Mouse (Mus musculus) heart, embryonic 12.5 days (tissue): Measurements from ENCODE around the gene Dcdc2b. TPM values are rescaled to one million over a fixed set of nuclear protein-coding genes. Genes with fewer than 3 reads are reported as not detected.

Source experiments
- ATAC-seq: fragments of 200-750 bp; cut with Nextera tagmentation; 2 replicates; pipeline ENCODE4 v1.8.0; 2017; ENCODE audit warnings: moderate TSS enrichment, moderate library complexity; ENCODE audit not compliant: insufficient number of reproducible peaks, low FRiP score
- H3K27ac ChIP-seq: fragments of 300-500 bp; sonication (generic); 2 replicates; pipeline ENCODE4 v1.5.1; 2016; ENCODE audit warnings: mild to moderate bottlenecking, moderate library complexity; ENCODE audit not compliant: poor library complexity, severe bottlenecking
- H3K27me3 ChIP-seq: fragments of 300-500 bp; sonication (generic); replicated peaks from 2 replicates; pipeline ENCODE4 v1.6.1; 2016; ENCODE audit warnings: mild to moderate bottlenecking, moderate library complexity
- H3K36me3 ChIP-seq: fragments of 300-500 bp; sonication (generic); 2 replicates; pipeline ENCODE4 v1.6.1; 2016; ENCODE audit warnings: mild to moderate bottlenecking, moderate library complexity
- H3K4me1 ChIP-seq: fragments of 300-500 bp; sonication (generic); replicated peaks from 2 replicates; pipeline ENCODE4 v1.6.1; 2016; ENCODE audit warnings: mild to moderate bottlenecking
- H3K4me2 ChIP-seq: fragments of 300-500 bp; sonication (generic); 2 replicates; pipeline ENCODE4 v1.6.1; 2016; ENCODE audit warnings: mild to moderate bottlenecking, moderate library complexity
- H3K4me3 ChIP-seq: fragments of 300-500 bp; sonication (generic); 2 replicates; pipeline ENCODE4 v1.5.1; 2016; ENCODE audit warnings: mild to moderate bottlenecking
- H3K9ac ChIP-seq: fragments of 300-500 bp; sonication (generic); 2 replicates; pipeline ENCODE4 v1.6.1; 2016; ENCODE audit warnings: mild to moderate bottlenecking, moderate library complexity
- H3K9me3 ChIP-seq: fragments of 300-500 bp; sonication (generic); replicated peaks from 2 replicates; pipeline ENCODE4 v1.6.1; 2016; ENCODE audit warnings: mild to moderate bottlenecking, moderate library complexity
- whole genome bisulfite sequencing: fragments of 180-500 bp; shearing (Covaris S2); methylation state at CpG from one replicate; pipeline ENCODE4 v1.1.7; 2016; 5-methylcytosine and 5-hydroxymethylcytosine counted together
- polyA plus RNA-seq: library from polyadenylated mRNA; unstranded; fragments of >200 nt; fragmentation: Nextera tagmentation; extraction: Ambion mirVana; gene quantifications from 2 replicates; pipeline ENCODE4 v1.2.1, GENCODE M21; 2016

The Dcdc2b gene
- polyA plus RNA-seq, 1 experiment from 2014 or later: 1.4 TPM

GRCm38 (mm10) chr4:129621283-129621841 is 7.3 kb upstream of the Dcdc2b start:
- peaks cover 41% of the 10 kb centered on the region for H3K4me1 ChIP-seq
- peak overlapping the region; percentile 67 for H3K27ac ChIP-seq
- H3K27me3 ChIP-seq: no peaks in the 10 kb centered on the region
- ATAC-seq: no peak
- H3K4me2 ChIP-seq: peak overlapping the region; percentile 25; the same call in 1 of the 2 replicates
- H3K9ac ChIP-seq: no peak overlapping the region
- no peaks in the 10 kb centered on the region for H3K9me3 ChIP-seq
- H3K36me3 ChIP-seq: peaks cover 21% of the 10 kb centered on the region
- WGBS: 63% methylated on average over 8 of the region's 8 CpGs
- H3K4me3 ChIP-seq: no peak overlapping the region

GRCm38 (mm10) chr4:129620419-129621282 is 6.6 kb upstream of the Dcdc2b start:
- Histone ChIP-seq H3K9ac (no peak overlapping the region), H3K9me3 (no peaks in the 10 kb centered on the region), H3K4me2 (peak overlapping the region; percentile 25; the same call in 1 of the 2 replicates), H3K4me3 (no peak overlapping the region), H3K4me1 (peaks cover 38% of the 10 kb centered on the region), H3K27ac (peak overlapping the region; percentile 67), H3K36me3 (peaks cover 24% of the 10 kb centered on the region), H3K27me3 (no peaks in the 10 kb centered on the region)
- WGBS: 82% methylated on average over 11 of the region's 11 CpGs
- ATAC-seq: no peak

- WGBS: 3% methylated on average over 44 of the region's 44 CpGs
- ATAC-seq: peak; percentile 90
- H3K9me3 ChIP-seq: no peaks in the 10 kb centered on the region
- H3K27me3 ChIP-seq: no peaks in the 10 kb centered on the region
- H3K27ac ChIP-seq: peak within 1 kb of the TSS; percentile 87
- peaks cover 29% of the 10 kb centered on the region for H3K4me1 ChIP-seq
- peak within 1 kb of the TSS; percentile 92 for H3K9ac ChIP-seq
- peaks cover 24% of the 10 kb centered on the region for H3K36me3 ChIP-seq
- H3K4me3 ChIP-seq: peak within 1 kb of the TSS; percentile 81
- peak within 1 kb of the TSS; percentile 89 for H3K4me2 ChIP-seq
Observed at GRCm38 (mm10) chr4:129618786-129619691, 5.0 kb upstream of the Dcdc2b start, which contains the start of gene Iqcc. Iqcc (minus strand) TSS chr4:129619099.

- no peak for ATAC-seq
- WGBS: 92% methylated on average over 5 of the region's 5 CpGs
- H3K27me3 ChIP-seq: no peaks in the 10 kb centered on the region
- H3K27ac ChIP-seq: no peak overlapping the region
- H3K9ac ChIP-seq: peak overlapping the region; percentile 92
- H3K9me3 ChIP-seq: no peaks in the 10 kb centered on the region
- H3K4me1 ChIP-seq: peaks cover 29% of the 10 kb centered on the region
- peak overlapping the region; percentile 89 for H3K4me2 ChIP-seq
- H3K36me3 ChIP-seq: peaks cover 24% of the 10 kb centered on the region
- H3K4me3 ChIP-seq: peak overlapping the region; percentile 81
Observed at GRCm38 (mm10) chr4:129618031-129618430, 4.0 kb upstream of the Dcdc2b start.

- H3K27me3 ChIP-seq: no peaks in the 10 kb centered on the region
- H3K27ac ChIP-seq: no peak overlapping the region
- WGBS: 90% methylated on average over 7 of the region's 7 CpGs
- H3K36me3 ChIP-seq: peaks cover 24% of the 10 kb centered on the region
- no peak overlapping the region for H3K9ac ChIP-seq
- H3K4me1 ChIP-seq: peaks cover 21% of the 10 kb centered on the region
- H3K9me3 ChIP-seq: no peaks in the 10 kb centered on the region
- H3K4me3 ChIP-seq: no peak overlapping the region
- no peak for ATAC-seq
- no peak overlapping the region for H3K4me2 ChIP-seq
Observed at GRCm38 (mm10) chr4:129617121-129617641, 3.1 kb upstream of the Dcdc2b start.

- no peak overlapping the region for H3K9ac ChIP-seq
- 86% methylated on average over 3 of the region's 3 CpGs for WGBS
- H3K4me1 ChIP-seq: peaks cover 16% of the 10 kb centered on the region
- H3K36me3 ChIP-seq: peaks cover 24% of the 10 kb centered on the region
- H3K4me2 ChIP-seq: no peak overlapping the region
- no peaks in the 10 kb centered on the region for H3K9me3 ChIP-seq
- no peak overlapping the region for H3K4me3 ChIP-seq
- no peak for ATAC-seq
- H3K27me3 ChIP-seq: no peaks in the 10 kb centered on the region
- H3K27ac ChIP-seq: no peak overlapping the region
Observed at GRCm38 (mm10) chr4:129616631-129617030, 2.6 kb upstream of the Dcdc2b start.

GRCm38 (mm10) chr4:129615801-129616290 is 1.8 kb upstream of the Dcdc2b start:
- H3K4me1 ChIP-seq: peaks cover 16% of the 10 kb centered on the region
- H3K9me3 ChIP-seq: no peaks in the 10 kb centered on the region
- 83% methylated on average over 9 of the region's 9 CpGs for WGBS
- no peak overlapping the region for H3K9ac ChIP-seq
- H3K27ac ChIP-seq: no peak overlapping the region
- H3K4me3 ChIP-seq: no peak overlapping the region
- H3K4me2 ChIP-seq: no peak overlapping the region
- peaks cover 20% of the 10 kb centered on the region for H3K36me3 ChIP-seq
- ATAC-seq: no peak
- H3K27me3 ChIP-seq: no peaks in the 10 kb centered on the region

- Histone ChIP-seq H3K4me2 (no peak overlapping the region), H3K9me3 (no peaks in the 10 kb centered on the region), H3K27ac (no peak overlapping the region), H3K4me3 (no peak overlapping the region), H3K4me1 (peaks cover 6% of the 10 kb centered on the region), H3K36me3 (peaks cover 40% of the 10 kb centered on the region), H3K27me3 (no peaks in the 10 kb centered on the region), H3K9ac (no peak overlapping the region)
- 62% methylated on average over 4 of the region's 4 CpGs for WGBS
- ATAC-seq: 0 out of 2 replicates have a peak, but pooled peaks have one; percentile 17
Observed at GRCm38 (mm10) chr4:129610472-129610871, 3.6 kb downstream of the Dcdc2b start.

GRCm38 (mm10) chr4:129610026-129610425 is 4.0 kb downstream of the Dcdc2b start:
- Histone ChIP-seq H3K9ac (no peak overlapping the region), H3K4me3 (no peak overlapping the region), H3K36me3 (peaks cover 43% of the 10 kb centered on the region), H3K4me1 (peaks cover 6% of the 10 kb centered on the region), H3K27me3 (no peaks in the 10 kb centered on the region), H3K4me2 (no peak overlapping the region), H3K27ac (no peak overlapping the region), H3K9me3 (no peaks in the 10 kb centered on the region)
- WGBS: 71% methylated on average over 4 of the region's 4 CpGs
- ATAC-seq: 0 out of 2 replicates have a peak, but pooled peaks have one; percentile 10

- Histone ChIP-seq H3K4me2 (no peak overlapping the region), H3K27me3 (no peaks in the 10 kb centered on the region), H3K4me3 (no peak overlapping the region), H3K36me3 (peaks cover 51% of the 10 kb centered on the region), H3K27ac (no peak overlapping the region), H3K9ac (no peak overlapping the region), H3K4me1 (peaks cover 3% of the 10 kb centered on the region), H3K9me3 (no peaks in the 10 kb centered on the region)
- WGBS: 81% methylated on average over 12 of the region's 12 CpGs
- no peak for ATAC-seq
Observed at GRCm38 (mm10) chr4:129609139-129609631, 4.9 kb downstream of the Dcdc2b start.
